Mouse (Mus musculus): Measurements from ENCODE around the gene Arhgap28.

The Arhgap28 gene

GRCm38 (mm10) chr17:67941026-67941425 is 62.9 kb downstream of the Arhgap28 start:
- DNase-seq (ENCODE audit: low spot score in 2 of 2): no peak

DNA sequence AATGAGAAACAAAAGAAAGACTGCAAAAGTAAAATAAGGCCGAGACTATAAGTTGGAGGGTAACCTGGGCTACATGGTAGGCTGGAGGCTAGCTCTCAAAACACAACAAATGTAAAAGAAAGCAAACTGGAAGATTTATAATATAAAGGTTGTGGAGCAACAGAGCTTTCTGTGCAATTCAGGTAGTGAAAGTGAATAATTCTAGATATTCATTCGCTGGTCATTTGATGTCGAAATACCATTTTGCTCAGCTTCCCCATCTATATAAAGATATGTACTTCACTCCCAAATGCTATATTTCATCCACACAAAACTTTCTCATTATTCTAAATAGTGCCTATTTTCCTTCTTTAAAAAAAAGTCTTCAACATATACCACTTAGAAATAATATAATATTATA is 66.9 kb downstream of the Arhgap28 start:
- DNase-seq (ENCODE audit: low spot score in 2 of 2): no peak

GRCm38 (mm10) chr17:67935556-67935955 is 68.4 kb downstream of the Arhgap28 start:
- DNase-seq (ENCODE audit: low spot score in 2 of 2): no peak

DNA sequence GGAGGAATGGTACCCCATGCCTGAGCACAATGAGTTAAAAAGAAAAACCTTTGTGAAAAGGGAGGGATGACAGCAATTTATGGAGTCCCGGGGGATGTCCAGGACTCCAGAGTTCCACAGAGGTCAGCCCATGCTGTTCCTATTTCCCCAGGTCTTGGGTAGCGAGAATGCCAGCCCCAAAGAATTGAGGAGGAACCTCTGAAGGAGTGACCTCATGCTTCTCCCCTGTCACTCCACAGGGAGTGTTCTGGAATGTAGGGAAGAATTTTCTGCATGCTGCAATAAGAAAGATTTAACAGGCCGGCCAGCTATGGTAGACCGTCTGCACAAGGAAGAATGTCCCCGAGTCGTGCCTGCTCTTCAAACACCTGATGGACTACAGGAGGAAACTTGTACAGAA is 72.5 kb downstream of the Arhgap28 start:
- no peak for DNase-seq (ENCODE audit: low spot score in 2 of 2)

GRCm38 (mm10) chr17:67930957-67931356 is 73.0 kb downstream of the Arhgap28 start:
- no peak for DNase-seq (ENCODE audit: low spot score in 2 of 2)

DNA sequence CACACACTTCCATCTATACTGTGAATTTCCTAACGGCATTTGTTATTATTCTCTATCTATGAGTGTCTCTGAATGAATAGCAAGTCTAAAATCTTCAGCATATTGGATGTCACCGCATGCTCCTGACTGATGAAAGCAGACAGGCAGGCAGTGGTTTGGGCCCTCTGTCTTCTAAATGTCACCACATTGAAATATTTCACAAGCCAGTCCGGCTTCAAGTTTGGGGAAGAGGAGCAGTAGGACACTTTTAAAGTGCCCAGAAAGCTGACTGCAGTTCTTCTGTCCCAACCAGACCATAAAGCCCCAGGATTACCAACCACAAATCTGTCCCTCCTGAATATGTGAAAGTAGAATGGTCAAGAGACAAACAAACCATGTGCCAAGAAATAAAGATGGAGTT is 73.5 kb downstream of the Arhgap28 start:
- no peak for DNase-seq (ENCODE audit: low spot score in 2 of 2)

- no peak for DNase-seq (ENCODE audit: low spot score in 2 of 2)
These were observed 75.6 kb downstream of the Arhgap28 start for GRCm38 (mm10) chr17:67928280-67928679.

DNA sequence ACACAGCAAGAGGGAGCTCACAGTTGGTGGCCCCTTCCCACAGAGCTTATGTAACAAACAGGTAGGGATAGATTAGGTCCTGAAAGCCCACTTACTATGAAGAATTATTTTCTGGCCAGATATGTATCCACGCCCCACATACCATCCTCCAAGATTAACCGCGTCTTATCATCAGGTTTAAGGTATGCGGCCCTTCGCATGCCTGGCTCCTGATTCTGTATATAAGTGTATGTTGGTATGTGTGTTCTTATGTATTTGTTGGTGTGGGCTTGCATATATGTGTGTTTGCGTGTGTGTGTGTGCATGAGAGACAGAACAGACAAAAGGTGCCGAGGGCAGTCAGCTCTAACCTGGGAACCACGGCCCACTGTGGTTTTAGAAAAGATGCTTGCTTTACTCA is 76.1 kb downstream of the Arhgap28 start:
- no peak for DNase-seq (ENCODE audit: low spot score in 2 of 2)

- DNase-seq (ENCODE audit: low spot score in 2 of 2): no peak
These were observed 84.0 kb downstream of the Arhgap28 start for GRCm38 (mm10) chr17:67919959-67920358.

GRCm38 (mm10) chr17:67918201-67918600 is 85.7 kb downstream of the Arhgap28 start:
- no peak for DNase-seq (ENCODE audit: low spot score in 2 of 2)

GRCm38 (mm10) chr17:67916901-67917300 is 87.0 kb downstream of the Arhgap28 start:
- DNase-seq (ENCODE audit: low spot score in 2 of 2): no peak

DNA sequence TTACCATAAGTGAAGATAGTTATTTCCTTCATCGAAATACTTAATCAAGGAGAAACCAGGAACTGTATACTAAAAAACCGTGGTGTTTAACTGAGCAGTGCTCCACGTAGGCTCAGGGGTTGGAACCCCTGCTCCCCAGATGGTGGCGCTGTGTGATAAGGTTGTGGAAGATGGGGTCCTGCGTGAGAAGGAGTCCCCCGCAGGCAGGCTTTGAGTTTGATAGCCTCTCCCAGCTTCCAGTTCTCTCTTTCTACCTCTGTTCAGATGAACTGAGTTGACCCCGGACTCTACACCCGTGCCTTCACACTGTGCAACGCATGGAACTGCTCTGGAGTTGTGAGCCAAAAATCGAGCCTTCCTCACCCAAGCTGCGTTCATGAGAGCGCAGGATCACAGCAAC is 91.3 kb downstream of the Arhgap28 start:
- peak in 1 of 2 experiments; percentile 5 for DNase-seq (ENCODE audit: low spot score in 2 of 2)

- DNase-seq (ENCODE audit: low spot score in 2 of 2): no peak
These were observed 91.9 kb downstream of the Arhgap28 start for GRCm38 (mm10) chr17:67912051-67912450.

GRCm38 (mm10) chr17:67908537-67908936 is 95.4 kb downstream of the Arhgap28 start:
- no peak for DNase-seq (ENCODE audit: low spot score in 2 of 2)

DNA sequence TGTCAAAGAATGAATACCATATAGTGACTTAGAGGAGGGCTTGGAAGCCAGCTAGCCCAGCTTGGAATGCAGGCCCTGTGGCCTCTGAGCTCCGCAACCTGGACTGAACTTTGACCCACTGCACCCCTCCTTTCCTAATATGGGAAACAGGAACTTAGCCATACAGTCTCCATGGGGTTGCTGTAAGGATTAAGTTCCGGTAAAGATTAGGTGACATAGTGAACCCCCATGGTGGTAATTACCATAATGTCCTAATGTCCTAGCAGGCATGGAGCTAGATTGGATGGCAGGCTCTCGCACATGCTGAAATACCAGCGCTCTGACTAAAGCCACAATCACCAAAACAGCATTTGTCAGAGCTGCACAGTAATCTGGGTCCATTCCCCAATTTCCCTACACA is 95.8 kb downstream of the Arhgap28 start:
- no peak for DNase-seq (ENCODE audit: low spot score in 2 of 2)

DNA sequence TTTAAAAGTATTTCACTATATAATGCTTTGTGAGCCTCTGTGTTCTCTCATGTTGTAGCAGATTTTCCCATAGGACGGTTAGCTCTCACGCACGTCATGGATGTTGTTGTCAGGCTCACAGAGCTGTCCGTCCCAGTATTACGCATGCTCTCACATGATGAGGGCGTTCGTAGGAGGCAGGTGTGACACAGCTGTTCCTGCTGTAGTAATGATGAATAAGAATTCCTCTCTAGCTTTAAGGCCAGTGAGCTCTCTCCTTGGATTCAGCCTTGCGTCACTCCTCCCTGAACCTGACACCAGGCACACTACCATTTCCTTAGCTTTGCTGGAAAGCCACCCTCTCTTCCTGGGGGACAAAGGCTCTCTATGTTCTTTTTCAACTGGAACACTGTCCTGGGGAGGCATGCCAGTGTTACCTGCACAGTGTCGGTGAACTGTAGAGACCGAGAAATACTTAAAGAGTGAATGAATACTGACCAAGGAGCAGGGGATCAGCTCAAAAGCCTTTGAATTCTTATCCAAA is 96.3 kb downstream of the Arhgap28 start:
- DNase-seq (ENCODE audit: low spot score in 2 of 2): no peak

DNA sequence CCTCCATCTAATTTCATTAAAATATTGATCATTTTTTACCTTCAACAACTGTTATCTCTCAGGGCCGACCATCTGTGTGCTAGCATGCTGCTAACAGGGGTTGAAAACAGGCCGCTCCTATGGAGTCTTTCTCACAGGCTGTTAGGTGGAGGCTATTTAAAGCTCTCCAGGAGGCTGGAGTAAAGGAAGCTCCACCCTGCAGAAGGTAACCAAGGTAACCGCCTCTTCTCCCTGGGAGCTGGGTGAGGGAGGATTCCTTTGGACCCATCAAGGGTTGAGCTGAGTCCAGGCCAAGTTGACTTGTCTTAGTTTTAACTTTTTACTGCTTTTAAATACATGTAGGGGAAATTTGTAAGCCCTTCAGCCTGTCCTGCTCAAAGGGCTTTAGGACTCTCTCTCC is 97.7 kb downstream of the Arhgap28 start:
- no peak for DNase-seq (ENCODE audit: low spot score in 2 of 2)

DNA sequence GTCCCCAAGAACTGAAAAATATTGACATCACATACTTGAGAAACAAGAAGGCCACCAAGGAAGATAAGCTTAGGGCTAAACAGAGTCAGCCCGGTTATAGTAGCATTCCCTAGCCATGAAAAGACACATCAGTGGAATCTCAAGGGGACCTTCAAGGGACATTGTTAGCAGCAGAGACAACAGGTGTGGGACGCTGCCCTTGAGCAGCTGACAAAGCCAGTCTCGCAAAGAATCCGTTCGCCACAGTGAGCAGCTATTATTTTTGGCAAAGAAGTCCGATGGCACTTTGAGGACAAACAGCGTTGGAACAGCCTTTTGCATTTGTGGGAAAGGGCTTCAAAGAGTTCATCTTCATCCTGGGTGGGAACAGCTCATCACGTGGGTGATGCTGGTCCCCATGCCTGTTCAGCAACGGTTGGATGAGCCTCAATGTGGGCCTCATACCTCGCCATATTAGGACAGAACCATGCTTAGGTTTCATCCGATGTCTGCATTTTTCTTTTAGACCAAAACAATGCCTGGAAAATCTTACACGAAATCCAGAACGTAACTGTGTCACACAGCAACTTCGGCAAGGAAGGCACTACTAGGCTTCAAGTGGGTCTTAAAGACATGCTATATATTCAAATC is 99.5 kb downstream of the Arhgap28 start:
- DNase-seq (ENCODE audit: low spot score in 2 of 2): no peak

DNA sequence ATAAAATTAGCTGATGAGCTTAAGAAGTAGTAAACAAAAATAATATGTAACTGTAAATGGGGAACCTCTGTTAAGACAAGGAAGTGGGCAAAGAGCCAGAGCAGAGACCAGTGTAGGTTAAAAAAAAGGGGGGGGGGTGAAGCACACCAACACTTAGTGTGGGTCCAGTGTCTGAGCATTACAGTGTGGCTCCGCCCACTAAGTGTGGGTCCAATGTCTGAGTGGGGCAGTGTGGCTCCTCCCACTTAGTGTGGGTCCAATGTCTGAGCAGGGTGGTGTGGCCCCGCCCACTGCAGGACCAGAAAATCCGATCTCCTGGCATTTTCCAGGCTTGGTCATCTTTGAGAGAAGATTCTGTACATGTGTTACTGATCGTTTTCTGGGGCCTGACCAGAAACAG is 101.1 kb downstream of the Arhgap28 start:
- no peak for DNase-seq (ENCODE audit: low spot score in 2 of 2)

DNA sequence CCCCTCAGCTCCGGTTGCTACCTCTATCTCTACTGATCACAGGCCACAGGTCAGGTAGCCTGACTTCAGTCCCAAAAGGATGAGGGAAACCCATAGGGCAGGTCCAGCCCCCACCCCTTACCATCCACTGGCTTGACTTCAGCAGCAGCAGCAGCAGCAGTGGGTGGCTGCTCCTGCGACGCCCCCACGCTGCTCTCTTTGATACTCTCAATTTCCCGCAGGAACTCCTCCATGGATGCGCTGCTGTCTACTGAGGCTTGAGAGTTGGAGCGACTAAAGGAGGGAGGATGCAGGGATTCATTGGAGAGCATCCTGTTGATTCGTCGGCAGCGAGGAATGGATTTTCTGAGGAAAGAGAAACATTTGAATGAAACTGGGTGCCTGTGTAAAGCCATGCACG is 102.8 kb downstream of the Arhgap28 start:
- DNase-seq (ENCODE audit: low spot score in 2 of 2): no peak

GRCm38 (mm10) chr17:67899376-67899775 is 104.5 kb downstream of the Arhgap28 start:
- DNase-seq (ENCODE audit: low spot score in 2 of 2): no peak

DNA sequence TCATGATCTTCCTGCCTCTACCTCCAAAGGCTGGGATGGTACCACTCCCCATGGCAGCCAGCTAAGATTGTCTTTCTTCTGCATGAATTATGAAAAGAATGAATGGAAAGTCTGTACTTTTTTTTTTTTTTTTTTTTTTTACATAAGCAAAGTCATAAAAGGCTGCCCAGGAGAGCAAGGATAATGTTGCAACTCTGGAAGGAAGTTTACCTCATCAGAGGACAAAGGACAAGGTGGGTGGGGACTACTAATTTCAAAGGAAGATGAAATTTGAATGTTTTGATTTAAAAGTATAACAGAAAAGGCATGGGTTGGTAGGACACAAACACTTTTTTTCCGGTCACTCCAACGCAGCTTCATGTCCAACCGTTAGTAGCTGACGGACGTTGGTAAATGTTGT is 107.5 kb downstream of the Arhgap28 start:
- no peak for DNase-seq (ENCODE audit: low spot score in 2 of 2)

GRCm38 (mm10) chr17:67889481-67890325 is 114.2 kb downstream of the Arhgap28 start:
- DNase-seq (ENCODE audit: low spot score in 2 of 2): no peak
